Mouse (Mus musculus): ENCODE data around the gene Ndfip2. TPM values are rescaled to one million over a fixed set of nuclear protein-coding genes. Genes with fewer than 3 reads are reported as not detected.
A peak's percentile ranks its signal among the peaks of the same experiment; 100 is the strongest.

Ndfip2 gene
- polyA plus RNA-seq, 1 experiment from 2014 or later, result 134 TPM

DNA sequence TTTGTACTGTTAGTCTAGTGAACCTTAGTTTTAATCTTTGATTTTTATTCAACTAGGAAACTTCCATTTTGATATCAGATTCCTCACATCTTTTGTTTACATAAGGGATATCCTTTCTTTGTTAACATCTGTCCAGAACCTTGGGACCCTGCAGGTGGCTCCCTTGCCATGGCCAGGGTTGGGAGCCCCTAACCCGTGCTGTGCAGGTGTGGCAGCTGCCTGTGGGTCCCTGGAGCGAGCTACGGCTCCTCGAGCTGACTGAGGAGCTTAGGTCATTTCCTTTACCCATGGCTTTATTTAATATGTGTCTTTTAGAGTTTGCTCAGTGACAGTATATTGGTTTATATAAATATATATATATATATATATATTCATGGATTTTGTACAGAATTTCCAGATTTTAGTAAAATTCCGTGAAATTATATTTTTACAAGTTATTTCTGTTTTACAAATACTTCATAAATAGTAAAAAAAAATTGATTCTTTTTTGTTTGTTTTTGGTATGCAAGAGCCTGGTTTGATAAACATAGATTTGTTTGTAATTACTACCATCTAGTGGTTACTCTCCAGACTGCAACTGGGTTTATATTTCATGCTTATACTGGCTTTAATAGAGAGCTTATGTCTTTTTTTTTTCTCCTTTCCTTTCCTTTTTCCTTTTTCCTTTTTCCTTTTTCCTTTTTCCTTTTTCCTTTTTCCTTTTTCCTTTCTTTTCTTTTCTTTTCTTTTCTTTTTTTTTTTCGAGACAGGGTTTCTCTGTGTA, 37.6 kb downstream of the Ndfip2 start:
- Histone ChIP-seq H3K36me3 (replicated peaks; ENCODE audit: control insufficient read depth, insufficient read depth) (peaks cover 47% of the 10 kb centered on the region), H3K27me3 (ENCODE audit: control insufficient read depth, insufficient read depth, low read length) (no peaks in the 10 kb centered on the region), H3K4me1 (replicated peaks; ENCODE audit: control insufficient read depth, insufficient read depth, low read length) (no peaks in the 10 kb centered on the region), H3K4me2 (replicated peaks) (no peak overlapping the region), H3K4me3 (replicated peaks; ENCODE audit: low read length) (no peak overlapping the region), H3K9me3 (ENCODE audit: control insufficient read depth, low read length) (no peaks in the 10 kb centered on the region), H3K27ac (no peak overlapping the region), H3K9ac (no peak overlapping the region)
- DNase-seq (ENCODE audit: low spot score), result peak; percentile 90
- peak; percentile 51; the same call in 1 of the 2 replicates for ATAC-seq (ENCODE audit: low FRiP score)
- WGBS, result 66% methylated on average over 6 of the region's 6 CpGs

DNA sequence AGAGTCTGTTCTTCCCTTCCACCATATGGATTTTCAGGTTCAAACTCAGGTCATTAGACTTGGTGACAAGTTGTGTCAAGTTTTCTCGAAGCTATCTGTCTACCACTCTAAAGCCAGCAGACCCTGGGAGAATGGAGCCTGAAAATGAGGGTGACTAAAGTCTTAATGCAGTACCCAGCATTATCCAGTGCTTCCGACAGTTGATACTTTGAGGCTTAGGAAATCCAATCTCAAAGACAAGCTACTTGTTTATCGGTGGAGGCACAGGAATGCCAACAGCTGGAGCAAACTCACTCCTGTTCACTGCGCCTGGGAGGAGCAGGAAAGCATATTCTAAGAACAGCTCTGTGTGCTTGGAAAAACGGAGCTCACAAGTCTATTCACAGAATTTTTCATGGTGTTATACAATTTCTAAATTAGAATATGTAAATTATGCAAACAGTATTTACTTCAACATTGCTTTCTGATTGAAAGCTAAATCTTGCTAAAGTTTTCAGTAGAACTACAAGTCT, 41.4 kb downstream of the Ndfip2 start:
- Histone ChIP-seq H3K9ac (no peak overlapping the region), H3K27ac (no peak overlapping the region), H3K36me3 (replicated peaks; ENCODE audit: control insufficient read depth, insufficient read depth) (peaks cover 17% of the 10 kb centered on the region; the same call in 1 of the 2 replicates), H3K4me2 (replicated peaks) (no peak overlapping the region), H3K4me3 (replicated peaks; ENCODE audit: low read length) (no peak overlapping the region), H3K9me3 (ENCODE audit: control insufficient read depth, low read length) (no peaks in the 10 kb centered on the region), H3K4me1 (replicated peaks; ENCODE audit: control insufficient read depth, insufficient read depth, low read length) (no peaks in the 10 kb centered on the region), H3K27me3 (ENCODE audit: control insufficient read depth, insufficient read depth, low read length) (no peaks in the 10 kb centered on the region)
- ATAC-seq (ENCODE audit: low FRiP score), result no peak
- DNase-seq (ENCODE audit: low spot score), result no peak
- WGBS, result 80% methylated on average over 5 of the region's 5 CpGs

DNA sequence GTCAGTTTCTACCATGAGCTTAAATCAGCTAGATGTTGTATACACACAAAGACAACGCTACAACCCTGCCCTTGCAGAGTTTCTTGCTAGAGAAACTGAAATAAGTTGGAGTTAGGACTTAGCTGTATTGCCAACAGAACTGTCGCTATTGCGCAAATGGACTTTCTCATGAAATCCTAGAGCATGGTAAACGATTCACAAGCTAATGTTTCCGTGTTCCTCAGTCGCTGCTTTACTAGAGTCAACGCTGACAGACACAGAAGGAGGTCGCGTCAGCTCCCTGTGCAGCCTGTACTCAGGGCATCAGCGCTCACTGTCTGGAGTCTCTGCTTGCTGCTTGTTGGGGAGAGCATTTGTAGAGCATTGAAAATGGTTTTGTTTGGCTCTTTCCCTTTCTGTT, 42.2 kb downstream of the Ndfip2 start:
- ATAC-seq (ENCODE audit: low FRiP score) (no peak), DNase-seq (ENCODE audit: low spot score) (no peak)
- no peaks in the 10 kb centered on the region for H3K4me1 ChIP-seq (replicated peaks; ENCODE audit: control insufficient read depth, insufficient read depth, low read length)
- no peak overlapping the region for H3K4me3 ChIP-seq (replicated peaks; ENCODE audit: low read length)
- no peaks in the 10 kb centered on the region for H3K27me3 ChIP-seq (ENCODE audit: control insufficient read depth, insufficient read depth, low read length)
- H3K4me2 ChIP-seq (replicated peaks), result no peak overlapping the region
- no peak overlapping the region for H3K9ac ChIP-seq
- H3K27ac ChIP-seq, result no peak overlapping the region
- 56% methylated on average over 10 of the region's 10 CpGs for whole genome bisulfite sequencing
- H3K9me3 ChIP-seq (ENCODE audit: control insufficient read depth, low read length), result no peaks in the 10 kb centered on the region
- H3K36me3 ChIP-seq (replicated peaks; ENCODE audit: control insufficient read depth, insufficient read depth), result peaks cover 11% of the 10 kb centered on the region

DNA sequence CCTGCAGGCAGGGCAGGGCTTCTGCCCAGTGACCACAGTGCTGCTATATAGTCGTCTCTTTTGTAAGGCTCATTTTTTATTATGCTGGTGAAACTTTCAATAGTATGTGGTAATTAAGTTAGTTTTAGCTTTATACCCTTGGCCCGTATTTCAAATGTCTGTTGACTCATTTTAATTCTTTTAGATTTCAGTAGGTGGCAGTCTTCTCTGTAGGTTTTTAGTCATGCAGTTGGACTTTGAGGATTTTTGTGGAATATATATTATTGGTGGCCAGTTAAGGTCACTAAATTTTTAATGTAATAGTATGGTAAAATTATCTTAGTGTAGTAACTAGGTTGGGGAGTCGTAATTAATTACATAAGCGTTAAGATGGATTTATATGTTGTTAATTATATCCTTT, 44.3 kb downstream of the Ndfip2 start:
- no peak overlapping the region for H3K27ac ChIP-seq
- WGBS, result 62% methylated on average over 4 of the region's 4 CpGs

DNA sequence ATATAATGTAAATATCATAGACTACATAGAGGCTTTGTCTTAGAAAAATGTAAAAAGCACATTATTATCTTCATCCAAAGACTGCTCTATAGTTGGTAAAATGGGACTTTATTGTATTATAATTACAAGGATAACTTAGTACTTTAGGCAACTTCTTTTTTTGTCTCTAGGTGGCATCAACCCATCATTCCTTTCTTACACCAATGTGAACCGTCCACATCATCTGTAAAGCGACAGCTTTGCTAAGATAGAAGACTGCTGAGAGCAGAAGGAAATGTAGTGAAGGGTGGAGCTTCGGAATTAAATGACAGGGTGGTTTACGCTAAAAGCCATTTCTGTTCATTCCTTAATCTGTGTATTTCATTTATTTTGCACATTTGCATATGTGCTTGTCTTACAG, 49.3 kb downstream of the Ndfip2 start:
- Histone ChIP-seq H3K27me3 (ENCODE audit: control insufficient read depth, insufficient read depth, low read length) (no peaks in the 10 kb centered on the region), H3K4me1 (replicated peaks; ENCODE audit: control insufficient read depth, insufficient read depth, low read length) (no peaks in the 10 kb centered on the region), H3K4me3 (replicated peaks; ENCODE audit: low read length) (no peak overlapping the region), H3K36me3 (replicated peaks; ENCODE audit: control insufficient read depth, insufficient read depth) (peaks cover 16% of the 10 kb centered on the region), H3K4me2 (replicated peaks) (no peak overlapping the region), H3K27ac (no peak overlapping the region), H3K9ac (no peak overlapping the region), H3K9me3 (ENCODE audit: control insufficient read depth, low read length) (no peaks in the 10 kb centered on the region)
- 75% methylated on average over 4 of the region's 4 CpGs for WGBS
- ATAC-seq (ENCODE audit: low FRiP score) (no peak), DNase-seq (ENCODE audit: low spot score) (no peak)

More for the DNA sequence above, 44.3 kb downstream of the Ndfip2 start:
- Histone ChIP-seq H3K4me2 (replicated peaks) (no peak overlapping the region), H3K9ac (no peak overlapping the region), H3K27me3 (ENCODE audit: control insufficient read depth, insufficient read depth, low read length) (no peaks in the 10 kb centered on the region), H3K4me1 (replicated peaks; ENCODE audit: control insufficient read depth, insufficient read depth, low read length) (no peaks in the 10 kb centered on the region), H3K4me3 (replicated peaks; ENCODE audit: low read length) (no peak overlapping the region), H3K36me3 (replicated peaks; ENCODE audit: control insufficient read depth, insufficient read depth) (peaks cover 10% of the 10 kb centered on the region), H3K9me3 (ENCODE audit: control insufficient read depth, low read length) (no peaks in the 10 kb centered on the region)
- DNase-seq (ENCODE audit: low spot score) (peak; percentile 45), ATAC-seq (ENCODE audit: low FRiP score) (no peak)

DNA sequence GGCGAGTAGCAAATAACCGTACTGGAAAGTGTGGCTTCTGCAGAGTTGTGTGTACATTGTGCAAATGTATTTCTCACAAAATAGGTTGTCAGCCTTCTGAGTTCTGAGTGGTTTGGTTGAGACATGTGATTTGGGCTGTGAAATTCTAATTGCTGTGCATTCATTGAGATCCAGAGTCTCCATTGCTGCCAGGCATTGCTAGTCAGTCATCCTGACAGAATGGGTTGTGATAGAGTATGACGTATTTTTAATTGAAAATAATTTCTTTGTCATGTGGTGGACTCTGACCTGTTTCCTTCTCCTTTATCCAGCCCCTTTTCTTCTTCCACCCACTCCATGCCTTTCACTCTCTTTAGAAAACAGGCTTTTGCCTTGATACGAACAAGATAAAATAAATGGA, 54.0 kb downstream of the Ndfip2 start:
- H3K4me2 ChIP-seq (replicated peaks), result no peak overlapping the region
- H3K27me3 ChIP-seq (ENCODE audit: control insufficient read depth, insufficient read depth, low read length), result no peaks in the 10 kb centered on the region
- ATAC-seq (ENCODE audit: low FRiP score) (no peak), DNase-seq (ENCODE audit: low spot score) (no peak)
- WGBS, result 84% methylated on average over 4 of the region's 4 CpGs
- no peak overlapping the region for H3K9ac ChIP-seq
- peaks cover 10% of the 10 kb centered on the region for H3K36me3 ChIP-seq (replicated peaks; ENCODE audit: control insufficient read depth, insufficient read depth)
- H3K27ac ChIP-seq, result no peak overlapping the region
- no peaks in the 10 kb centered on the region for H3K9me3 ChIP-seq (ENCODE audit: control insufficient read depth, low read length)
- no peak overlapping the region for H3K4me3 ChIP-seq (replicated peaks; ENCODE audit: low read length)
- no peaks in the 10 kb centered on the region for H3K4me1 ChIP-seq (replicated peaks; ENCODE audit: control insufficient read depth, insufficient read depth, low read length)

DNA sequence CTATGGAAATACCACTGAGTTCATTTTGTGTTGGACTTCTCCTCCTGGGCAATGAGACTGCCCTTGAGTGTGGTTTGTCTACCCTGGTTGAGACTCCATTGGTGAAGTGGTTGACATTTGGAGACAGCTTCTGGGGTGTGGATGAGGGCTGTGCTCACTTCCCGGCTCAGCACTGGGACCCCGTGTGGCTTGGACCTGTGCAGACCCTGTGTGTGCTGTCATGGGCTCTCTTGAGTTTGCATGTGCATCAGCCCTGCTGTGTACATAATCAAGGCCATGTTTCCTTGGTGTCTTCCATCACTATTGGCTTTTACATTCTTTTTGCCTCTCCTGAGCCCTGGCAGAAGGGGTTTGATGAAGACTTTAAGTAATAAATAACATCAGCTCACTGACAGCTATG, 54.6 kb downstream of the Ndfip2 start:
- Histone ChIP-seq H3K27me3 (ENCODE audit: control insufficient read depth, insufficient read depth, low read length) (no peaks in the 10 kb centered on the region), H3K36me3 (replicated peaks; ENCODE audit: control insufficient read depth, insufficient read depth) (peaks cover 10% of the 10 kb centered on the region), H3K4me1 (replicated peaks; ENCODE audit: control insufficient read depth, insufficient read depth, low read length) (no peaks in the 10 kb centered on the region), H3K9me3 (ENCODE audit: control insufficient read depth, low read length) (no peaks in the 10 kb centered on the region), H3K4me3 (replicated peaks; ENCODE audit: low read length) (no peak overlapping the region), H3K4me2 (replicated peaks) (no peak overlapping the region), H3K9ac (no peak overlapping the region), H3K27ac (no peak overlapping the region)
- 89% methylated on average over 2 of the region's 2 CpGs for WGBS
- ATAC-seq (ENCODE audit: low FRiP score) (0 out of 2 replicates have a peak, but pooled peaks have one; percentile 18), DNase-seq (ENCODE audit: low spot score) (no peak)

DNA sequence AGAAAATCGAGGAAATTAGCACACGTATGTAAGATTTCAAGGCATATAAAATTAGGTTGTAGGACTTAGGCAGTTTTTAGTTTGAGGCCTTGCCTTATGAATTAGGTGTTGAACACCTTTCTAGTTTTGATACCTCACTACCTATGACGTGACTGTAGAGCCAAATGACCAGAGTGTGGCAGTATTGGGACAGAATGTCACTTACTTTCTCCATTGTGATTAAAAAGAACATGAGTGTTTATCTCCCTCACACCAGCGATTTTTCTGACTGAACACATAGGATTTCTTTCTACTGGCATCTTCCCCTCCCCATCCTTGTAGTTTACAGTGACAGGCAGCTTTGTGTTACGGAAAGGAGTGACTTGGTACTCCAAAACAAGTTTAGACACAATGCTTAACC, 55.5 kb downstream of the Ndfip2 start:
- ATAC-seq (ENCODE audit: low FRiP score) (peak; percentile 62; the same call in 1 of the 2 replicates), DNase-seq (ENCODE audit: low spot score) (peak; percentile 68)
- Histone ChIP-seq H3K4me2 (replicated peaks) (no peak overlapping the region), H3K9me3 (ENCODE audit: control insufficient read depth, low read length) (no peaks in the 10 kb centered on the region), H3K27me3 (ENCODE audit: control insufficient read depth, insufficient read depth, low read length) (no peaks in the 10 kb centered on the region), H3K36me3 (replicated peaks; ENCODE audit: control insufficient read depth, insufficient read depth) (peaks cover 10% of the 10 kb centered on the region), H3K9ac (no peak overlapping the region), H3K4me1 (replicated peaks; ENCODE audit: control insufficient read depth, insufficient read depth, low read length) (no peaks in the 10 kb centered on the region), H3K4me3 (replicated peaks; ENCODE audit: low read length) (no peak overlapping the region), H3K27ac (no peak overlapping the region)
- WGBS, result 47% methylated on average over 5 of the region's 5 CpGs

DNA sequence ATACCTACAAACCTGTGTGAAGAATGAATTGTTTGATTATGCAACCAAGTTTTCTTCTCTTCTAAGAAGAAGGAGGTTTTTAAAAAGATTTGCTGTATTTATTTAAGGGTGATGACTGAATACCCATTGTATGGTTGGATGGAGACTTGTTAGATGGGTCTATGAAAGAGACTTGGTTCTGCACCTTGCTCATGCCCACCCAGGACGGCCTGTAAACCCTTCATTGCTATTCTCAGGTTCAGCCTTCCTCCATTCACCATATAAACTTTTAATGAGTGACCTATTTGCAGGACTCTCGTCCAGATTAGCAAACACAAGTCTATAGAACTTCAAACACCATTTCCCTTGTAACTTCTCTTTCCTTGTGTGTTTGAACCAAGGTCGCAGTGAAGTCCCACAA, 63.3 kb downstream of the Ndfip2 start:
- DNase-seq (ENCODE audit: low spot score) (no peak), ATAC-seq (ENCODE audit: low FRiP score) (no peak)
- Histone ChIP-seq H3K9ac (no peak overlapping the region), H3K9me3 (ENCODE audit: control insufficient read depth, low read length) (0 out of 2 replicates have a peak, but pooled peaks cover 4% of the 10 kb centered on the region), H3K27ac (no peak overlapping the region), H3K36me3 (replicated peaks; ENCODE audit: control insufficient read depth, insufficient read depth) (no peaks in the 10 kb centered on the region), H3K4me3 (replicated peaks; ENCODE audit: low read length) (no peak overlapping the region), H3K27me3 (ENCODE audit: control insufficient read depth, insufficient read depth, low read length) (no peaks in the 10 kb centered on the region), H3K4me2 (replicated peaks) (no peak overlapping the region), H3K4me1 (replicated peaks; ENCODE audit: control insufficient read depth, insufficient read depth, low read length) (no peaks in the 10 kb centered on the region)
- 91% methylated on average over 3 of the region's 3 CpGs for WGBS

Measured in hindbrain, embryonic 14.5 days (tissue).